Mouse (Mus musculus): Measurements from ENCODE around the gene Nat8f5. TPM values are rescaled to one million over a fixed set of nuclear protein-coding genes. Genes with fewer than 3 reads are reported as not detected.

Nat8f5 gene
- polyA plus RNA-seq, 1 experiment from 2014 or later, result not detected

GRCm38 (mm10) chr6:85862565-85862964 lies 41.8 kb upstream of the Nat8f5 start:
- H3K4me3 ChIP-seq (ENCODE audit: low read depth, low read length), result no peak overlapping the region
- no peak overlapping the region for H3K27ac ChIP-seq (replicated peaks; ENCODE audit: low read depth, low read length)
- H3K9me3 ChIP-seq (ENCODE audit: control insufficient read depth, low read length), result no peaks in the 10 kb centered on the region
- DNase-seq (ENCODE audit: low spot score) (no peak), ATAC-seq (ENCODE audit: low read depth) (no peak)
- H3K27me3 ChIP-seq (replicated peaks; ENCODE audit: control insufficient read depth, insufficient read depth, low read length), result no peaks in the 10 kb centered on the region
- no peak overlapping the region for H3K9ac ChIP-seq (ENCODE audit: low read depth, low read length)
- no peaks in the 10 kb centered on the region for H3K36me3 ChIP-seq (ENCODE audit: control insufficient read depth, insufficient read depth, low read length)
- no peak overlapping the region for H3K4me2 ChIP-seq (ENCODE audit: low read depth, low read length)
- H3K4me1 ChIP-seq (ENCODE audit: control insufficient read depth, insufficient read depth, low read length), result no peaks in the 10 kb centered on the region
- WGBS, result 69% methylated on average over 3 of the region's 3 CpGs

- Histone ChIP-seq H3K9me3 (ENCODE audit: control insufficient read depth, low read length) (no peaks in the 10 kb centered on the region), H3K4me2 (ENCODE audit: low read depth, low read length) (no peak overlapping the region), H3K27me3 (replicated peaks; ENCODE audit: control insufficient read depth, insufficient read depth, low read length) (no peaks in the 10 kb centered on the region), H3K4me3 (ENCODE audit: low read depth, low read length) (no peak overlapping the region), H3K4me1 (ENCODE audit: control insufficient read depth, insufficient read depth, low read length) (no peaks in the 10 kb centered on the region), H3K36me3 (ENCODE audit: control insufficient read depth, insufficient read depth, low read length) (no peaks in the 10 kb centered on the region), H3K27ac (replicated peaks; ENCODE audit: low read depth, low read length) (no peak overlapping the region), H3K9ac (ENCODE audit: low read depth, low read length) (no peak overlapping the region)
- DNase-seq (ENCODE audit: low spot score), result no peak
- no peak for ATAC-seq (ENCODE audit: low read depth)
- 78% methylated on average over 3 of the region's 3 CpGs for WGBS
Measured at GRCm38 (mm10) chr6:85861247-85861646, 40.5 kb upstream of the Nat8f5 start.

GRCm38 (mm10) chr6:85856194-85856678 lies 35.5 kb upstream of the Nat8f5 start:
- 42% methylated on average over 1 of the region's 1 CpGs for WGBS
- H3K36me3 ChIP-seq (ENCODE audit: control insufficient read depth, insufficient read depth, low read length), result no peaks in the 10 kb centered on the region
- peak; percentile 22; the same call in 1 of the 2 replicates for ATAC-seq (ENCODE audit: low read depth)

GRCm38 (mm10) chr6:85853481-85853880 lies 32.7 kb upstream of the Nat8f5 start:
- 70% methylated on average over 3 of the region's 3 CpGs for WGBS
- ATAC-seq (ENCODE audit: low read depth), result no peak

More at GRCm38 (mm10) chr6:85856194-85856678, 35.5 kb upstream of the Nat8f5 start:
- H3K9me3 ChIP-seq (ENCODE audit: control insufficient read depth, low read length), result no peaks in the 10 kb centered on the region
- no peaks in the 10 kb centered on the region for H3K27me3 ChIP-seq (replicated peaks; ENCODE audit: control insufficient read depth, insufficient read depth, low read length)
- no peak for DNase-seq (ENCODE audit: low spot score)
- H3K4me1 ChIP-seq (ENCODE audit: control insufficient read depth, insufficient read depth, low read length), result no peaks in the 10 kb centered on the region
- H3K27ac ChIP-seq (replicated peaks; ENCODE audit: low read depth, low read length), result no peak overlapping the region
- H3K4me3 ChIP-seq (ENCODE audit: low read depth, low read length), result no peak overlapping the region
- no peak overlapping the region for H3K4me2 ChIP-seq (ENCODE audit: low read depth, low read length)
- H3K9ac ChIP-seq (ENCODE audit: low read depth, low read length), result no peak overlapping the region

GRCm38 (mm10) chr6:85851062-85851773 lies 30.4 kb upstream of the Nat8f5 start:
- no peak overlapping the region for H3K4me3 ChIP-seq (ENCODE audit: low read depth, low read length)
- no peaks in the 10 kb centered on the region for H3K4me1 ChIP-seq (ENCODE audit: control insufficient read depth, insufficient read depth, low read length)
- no peaks in the 10 kb centered on the region for H3K27me3 ChIP-seq (replicated peaks; ENCODE audit: control insufficient read depth, insufficient read depth, low read length)
- WGBS, result 89% methylated on average over 7 of the region's 7 CpGs
- no peak overlapping the region for H3K4me2 ChIP-seq (ENCODE audit: low read depth, low read length)
- ATAC-seq (ENCODE audit: low read depth) (no peak), DNase-seq (ENCODE audit: low spot score) (no peak)
- H3K9ac ChIP-seq (ENCODE audit: low read depth, low read length), result no peak overlapping the region
- H3K9me3 ChIP-seq (ENCODE audit: control insufficient read depth, low read length), result no peaks in the 10 kb centered on the region
- no peak overlapping the region for H3K27ac ChIP-seq (replicated peaks; ENCODE audit: low read depth, low read length)
- no peaks in the 10 kb centered on the region for H3K36me3 ChIP-seq (ENCODE audit: control insufficient read depth, insufficient read depth, low read length)

More at GRCm38 (mm10) chr6:85853481-85853880, 32.7 kb upstream of the Nat8f5 start:
- H3K9me3 ChIP-seq (ENCODE audit: control insufficient read depth, low read length), result no peaks in the 10 kb centered on the region
- H3K4me3 ChIP-seq (ENCODE audit: low read depth, low read length), result no peak overlapping the region
- no peaks in the 10 kb centered on the region for H3K27me3 ChIP-seq (replicated peaks; ENCODE audit: control insufficient read depth, insufficient read depth, low read length)
- H3K36me3 ChIP-seq (ENCODE audit: control insufficient read depth, insufficient read depth, low read length), result no peaks in the 10 kb centered on the region
- DNase-seq (ENCODE audit: low spot score), result no peak
- H3K4me2 ChIP-seq (ENCODE audit: low read depth, low read length), result no peak overlapping the region
- H3K27ac ChIP-seq (replicated peaks; ENCODE audit: low read depth, low read length), result no peak overlapping the region
- no peaks in the 10 kb centered on the region for H3K4me1 ChIP-seq (ENCODE audit: control insufficient read depth, insufficient read depth, low read length)
- H3K9ac ChIP-seq (ENCODE audit: low read depth, low read length), result no peak overlapping the region

- no peaks in the 10 kb centered on the region for H3K27me3 ChIP-seq (replicated peaks; ENCODE audit: control insufficient read depth, insufficient read depth, low read length)
- ATAC-seq (ENCODE audit: low read depth) (peak; percentile 70; the same call in 1 of the 2 replicates), DNase-seq (ENCODE audit: low spot score) (peak; percentile 19)
- no peak overlapping the region for H3K27ac ChIP-seq (replicated peaks; ENCODE audit: low read depth, low read length)
- 16% methylated on average over 2 of the region's 2 CpGs for WGBS
- H3K4me2 ChIP-seq (ENCODE audit: low read depth, low read length), result no peak overlapping the region
- no peaks in the 10 kb centered on the region for H3K36me3 ChIP-seq (ENCODE audit: control insufficient read depth, insufficient read depth, low read length)
- H3K4me3 ChIP-seq (ENCODE audit: low read depth, low read length), result no peak overlapping the region
- no peaks in the 10 kb centered on the region for H3K4me1 ChIP-seq (ENCODE audit: control insufficient read depth, insufficient read depth, low read length)
- H3K9ac ChIP-seq (ENCODE audit: low read depth, low read length), result no peak overlapping the region
- H3K9me3 ChIP-seq (ENCODE audit: control insufficient read depth, low read length), result no peaks in the 10 kb centered on the region
Measured at GRCm38 (mm10) chr6:85849240-85849639, 28.5 kb upstream of the Nat8f5 start.

GRCm38 (mm10) chr6:85848140-85848539 lies 27.4 kb upstream of the Nat8f5 start:
- Histone ChIP-seq H3K4me3 (ENCODE audit: low read depth, low read length) (no peak overlapping the region), H3K9ac (ENCODE audit: low read depth, low read length) (no peak overlapping the region), H3K4me2 (ENCODE audit: low read depth, low read length) (no peak overlapping the region), H3K27ac (replicated peaks; ENCODE audit: low read depth, low read length) (no peak overlapping the region), H3K4me1 (ENCODE audit: control insufficient read depth, insufficient read depth, low read length) (no peaks in the 10 kb centered on the region), H3K36me3 (ENCODE audit: control insufficient read depth, insufficient read depth, low read length) (no peaks in the 10 kb centered on the region), H3K27me3 (replicated peaks; ENCODE audit: control insufficient read depth, insufficient read depth, low read length) (no peaks in the 10 kb centered on the region), H3K9me3 (ENCODE audit: control insufficient read depth, low read length) (no peaks in the 10 kb centered on the region)
- DNase-seq (ENCODE audit: low spot score) (no peak), ATAC-seq (ENCODE audit: low read depth) (no peak)
- WGBS, result 79% methylated on average over 4 of the region's 4 CpGs

GRCm38 (mm10) chr6:85846921-85847320 lies 26.1 kb upstream of the Nat8f5 start:
- H3K36me3 ChIP-seq (ENCODE audit: control insufficient read depth, insufficient read depth, low read length), result no peaks in the 10 kb centered on the region
- no peak overlapping the region for H3K27ac ChIP-seq (replicated peaks; ENCODE audit: low read depth, low read length)
- no peaks in the 10 kb centered on the region for H3K4me1 ChIP-seq (ENCODE audit: control insufficient read depth, insufficient read depth, low read length)
- H3K4me2 ChIP-seq (ENCODE audit: low read depth, low read length), result no peak overlapping the region
- DNase-seq (ENCODE audit: low spot score) (no peak), ATAC-seq (ENCODE audit: low read depth) (no peak)
- no peaks in the 10 kb centered on the region for H3K9me3 ChIP-seq (ENCODE audit: control insufficient read depth, low read length)
- no peaks in the 10 kb centered on the region for H3K27me3 ChIP-seq (replicated peaks; ENCODE audit: control insufficient read depth, insufficient read depth, low read length)
- H3K9ac ChIP-seq (ENCODE audit: low read depth, low read length), result no peak overlapping the region
- H3K4me3 ChIP-seq (ENCODE audit: low read depth, low read length), result no peak overlapping the region
- WGBS, result 42% methylated on average over 1 of the region's 1 CpGs
